Mouse (Mus musculus): Measurements from ENCODE around the gene Mrpl10. TPM values are rescaled to one million over a fixed set of nuclear protein-coding genes. Genes with fewer than 3 reads are reported as not detected.

Gene Mrpl10
- polyA plus RNA-seq, 1 experiment from 2014 or later: 66.9 TPM

- WGBS: 3% methylated on average over 17 of the region's 17 CpGs
- H3K4me3 ChIP-seq (ENCODE audit: low read length): peak overlapping the region; percentile 32
- H3K9ac ChIP-seq (ENCODE audit: low read depth, low read length): peak overlapping the region; percentile 60
- peaks cover 23% of the 10 kb centered on the region; the same call in 1 of the 2 replicates for H3K4me1 ChIP-seq (ENCODE audit: control insufficient read depth, insufficient read depth, low read depth, low read length)
- peak overlapping the region; percentile 59 for H3K4me2 ChIP-seq (ENCODE audit: low read length)
- no peak overlapping the region for H3K27ac ChIP-seq (ENCODE audit: low read depth, low read length)
- H3K9me3 ChIP-seq (ENCODE audit: control insufficient read depth, low read length): no peaks in the 10 kb centered on the region
- peak; percentile 32; the same call in 1 of the 2 replicates for ATAC-seq
- no peaks in the 10 kb centered on the region for H3K36me3 ChIP-seq (ENCODE audit: control insufficient read depth, insufficient read depth, low read length)
- H3K27me3 ChIP-seq (replicated peaks; ENCODE audit: control insufficient read depth, insufficient read depth, low read length): peaks cover 44% of the 10 kb centered on the region
These were observed 15.5 kb upstream of the Mrpl10 start for GRCm38 (mm10) chr11:97025721-97026344.

DNA sequence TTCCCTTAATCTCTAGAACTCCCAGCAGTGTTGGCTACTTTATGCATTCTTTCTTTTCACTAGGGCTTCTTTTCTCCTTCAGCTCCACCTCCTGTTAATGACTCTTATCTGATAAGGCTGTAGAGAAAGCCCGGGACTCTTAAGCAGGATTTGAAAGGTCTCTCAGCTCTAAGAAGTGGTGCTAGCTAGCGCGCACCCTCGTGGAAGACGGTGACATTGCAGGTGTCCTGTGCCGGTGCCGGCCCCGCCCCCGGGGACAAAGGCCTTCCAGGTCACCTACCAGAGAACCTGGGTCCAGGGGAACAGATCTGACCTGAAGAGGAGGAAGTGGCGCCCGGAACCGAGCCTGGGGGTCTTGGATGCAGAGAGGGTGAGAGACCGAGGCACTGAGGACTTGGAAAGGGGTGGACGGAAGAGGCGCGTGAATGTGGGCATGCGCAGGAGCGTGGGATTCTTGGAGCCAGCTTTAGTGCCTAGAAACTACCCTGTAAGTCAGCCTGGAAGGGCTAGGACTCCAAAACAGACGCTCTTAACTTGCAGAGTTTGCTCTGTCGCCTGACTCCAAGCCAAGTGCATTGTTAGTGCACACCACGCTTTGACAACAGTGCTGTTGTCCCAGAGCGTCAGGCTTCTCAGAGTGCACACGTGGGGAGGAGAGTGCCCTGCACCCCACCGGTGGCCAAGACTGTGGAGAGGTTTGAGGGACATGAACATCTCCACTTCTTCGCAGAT lies 11.5 kb upstream of the Mrpl10 start, which contains the start of gene Scrn2:
Gene Scrn2 (plus strand): TSS at position 253 of the 732 bp plus-strand sequence.
- Histone ChIP-seq H3K9me3 (ENCODE audit: control insufficient read depth, low read length) (no peaks in the 10 kb centered on the region), H3K27ac (ENCODE audit: low read depth, low read length) (peak within 1 kb of the TSS; percentile 78), H3K9ac (ENCODE audit: low read depth, low read length) (peak within 1 kb of the TSS; percentile 80), H3K36me3 (ENCODE audit: control insufficient read depth, insufficient read depth, low read length) (no peaks in the 10 kb centered on the region), H3K27me3 (replicated peaks; ENCODE audit: control insufficient read depth, insufficient read depth, low read length) (peaks cover 7% of the 10 kb centered on the region), H3K4me2 (ENCODE audit: low read length) (peak within 1 kb of the TSS; percentile 68), H3K4me3 (ENCODE audit: low read length) (peak within 1 kb of the TSS; percentile 60), H3K4me1 (ENCODE audit: control insufficient read depth, insufficient read depth, low read depth, low read length) (peaks cover 11% of the 10 kb centered on the region; the same call in 1 of the 2 replicates)
- 1% methylated on average over 25 of the region's 25 CpGs for WGBS
- ATAC-seq: peak; percentile 89

DNA sequence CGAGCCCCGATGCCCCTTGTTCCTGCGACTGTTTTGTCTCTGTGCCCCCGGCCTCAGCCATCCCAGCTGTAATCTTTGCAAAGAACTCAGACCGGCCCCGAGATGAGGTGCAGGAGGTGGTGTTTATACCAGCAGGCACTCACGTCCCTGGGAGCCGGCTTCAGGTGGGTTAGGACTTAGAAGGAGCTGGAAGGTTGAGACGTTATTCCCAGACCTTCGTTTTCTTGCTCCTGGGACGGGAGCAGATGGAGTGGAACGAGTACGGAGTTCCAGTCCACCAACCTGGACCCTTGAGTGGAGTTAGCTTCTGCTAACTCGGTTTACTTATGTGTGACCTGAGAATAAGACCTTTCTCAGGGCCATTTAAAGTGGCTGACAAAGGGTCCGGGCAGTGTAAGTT lies 10.9 kb upstream of the Mrpl10 start:
- H3K27me3 ChIP-seq (replicated peaks; ENCODE audit: control insufficient read depth, insufficient read depth, low read length): peaks cover under 1% of the 10 kb centered on the region; the same call in 1 of the 2 replicates
- peak overlapping the region; percentile 68 for H3K4me2 ChIP-seq (ENCODE audit: low read length)
- H3K36me3 ChIP-seq (ENCODE audit: control insufficient read depth, insufficient read depth, low read length): no peaks in the 10 kb centered on the region
- H3K4me3 ChIP-seq (ENCODE audit: low read length): peak overlapping the region; percentile 60
- ATAC-seq: 0 out of 2 replicates have a peak, but pooled peaks have one; percentile 6
- H3K9ac ChIP-seq (ENCODE audit: low read depth, low read length): peak overlapping the region; percentile 80
- H3K27ac ChIP-seq (ENCODE audit: low read depth, low read length): no peak overlapping the region; the same call in 1 of the 2 replicates
- no peaks in the 10 kb centered on the region for H3K9me3 ChIP-seq (ENCODE audit: control insufficient read depth, low read length)
- WGBS: 22% methylated on average over 15 of the region's 15 CpGs
- H3K4me1 ChIP-seq (ENCODE audit: control insufficient read depth, insufficient read depth, low read depth, low read length): peaks cover 9% of the 10 kb centered on the region; the same call in 1 of the 2 replicates

- WGBS: 81% methylated on average over 12 of the region's 12 CpGs
- no peaks in the 10 kb centered on the region for H3K9me3 ChIP-seq (ENCODE audit: control insufficient read depth, low read length)
These were observed 9.4 kb upstream of the Mrpl10 start for GRCm38 (mm10) chr11:97031977-97032376.

GRCm38 (mm10) chr11:97032499-97032898 lies 8.9 kb upstream of the Mrpl10 start:
- Histone ChIP-seq H3K4me1 (ENCODE audit: control insufficient read depth, insufficient read depth, low read depth, low read length) (peaks cover 4% of the 10 kb centered on the region; the same call in 1 of the 2 replicates), H3K9ac (ENCODE audit: low read depth, low read length) (no peak overlapping the region), H3K27ac (ENCODE audit: low read depth, low read length) (no peak overlapping the region), H3K27me3 (replicated peaks; ENCODE audit: control insufficient read depth, insufficient read depth, low read length) (no peaks in the 10 kb centered on the region), H3K4me2 (ENCODE audit: low read length) (no peak overlapping the region), H3K4me3 (ENCODE audit: low read length) (no peak overlapping the region), H3K9me3 (ENCODE audit: control insufficient read depth, low read length) (no peaks in the 10 kb centered on the region), H3K36me3 (ENCODE audit: control insufficient read depth, insufficient read depth, low read length) (no peaks in the 10 kb centered on the region)
- 92% methylated on average over 4 of the region's 4 CpGs for WGBS
- ATAC-seq: no peak

More at GRCm38 (mm10) chr11:97031977-97032376, 9.4 kb upstream of the Mrpl10 start:
- H3K4me1 ChIP-seq (ENCODE audit: control insufficient read depth, insufficient read depth, low read depth, low read length): peaks cover 4% of the 10 kb centered on the region; the same call in 1 of the 2 replicates
- H3K4me3 ChIP-seq (ENCODE audit: low read length): no peak overlapping the region
- H3K4me2 ChIP-seq (ENCODE audit: low read length): no peak overlapping the region
- no peaks in the 10 kb centered on the region for H3K36me3 ChIP-seq (ENCODE audit: control insufficient read depth, insufficient read depth, low read length)
- no peak for ATAC-seq
- H3K9ac ChIP-seq (ENCODE audit: low read depth, low read length): no peak overlapping the region
- H3K27me3 ChIP-seq (replicated peaks; ENCODE audit: control insufficient read depth, insufficient read depth, low read length): no peaks in the 10 kb centered on the region
- no peak overlapping the region for H3K27ac ChIP-seq (ENCODE audit: low read depth, low read length)

GRCm38 (mm10) chr11:97033781-97034180 lies 7.6 kb upstream of the Mrpl10 start:
- H3K27ac ChIP-seq (ENCODE audit: low read depth, low read length): no peak overlapping the region
- no peak for ATAC-seq
- H3K9ac ChIP-seq (ENCODE audit: low read depth, low read length): no peak overlapping the region
- H3K27me3 ChIP-seq (replicated peaks; ENCODE audit: control insufficient read depth, insufficient read depth, low read length): no peaks in the 10 kb centered on the region
- no peaks in the 10 kb centered on the region for H3K9me3 ChIP-seq (ENCODE audit: control insufficient read depth, low read length)
- H3K4me2 ChIP-seq (ENCODE audit: low read length): no peak overlapping the region
- peaks cover 4% of the 10 kb centered on the region; the same call in 1 of the 2 replicates for H3K4me1 ChIP-seq (ENCODE audit: control insufficient read depth, insufficient read depth, low read depth, low read length)
- 86% methylated on average over 4 of the region's 4 CpGs for WGBS
- no peaks in the 10 kb centered on the region for H3K36me3 ChIP-seq (ENCODE audit: control insufficient read depth, insufficient read depth, low read length)
- no peak overlapping the region for H3K4me3 ChIP-seq (ENCODE audit: low read length)

- H3K9me3 ChIP-seq (ENCODE audit: control insufficient read depth, low read length): no peaks in the 10 kb centered on the region
- no peak overlapping the region for H3K4me3 ChIP-seq (ENCODE audit: low read length)
- H3K27me3 ChIP-seq (replicated peaks; ENCODE audit: control insufficient read depth, insufficient read depth, low read length): no peaks in the 10 kb centered on the region
- 80% methylated on average over 5 of the region's 5 CpGs for WGBS
- H3K36me3 ChIP-seq (ENCODE audit: control insufficient read depth, insufficient read depth, low read length): no peaks in the 10 kb centered on the region
- peaks cover 2% of the 10 kb centered on the region; the same call in 1 of the 2 replicates for H3K4me1 ChIP-seq (ENCODE audit: control insufficient read depth, insufficient read depth, low read depth, low read length)
- no peak overlapping the region for H3K4me2 ChIP-seq (ENCODE audit: low read length)
- no peak overlapping the region; the same call in 1 of the 2 replicates for H3K9ac ChIP-seq (ENCODE audit: low read depth, low read length)
- H3K27ac ChIP-seq (ENCODE audit: low read depth, low read length): no peak overlapping the region
- no peak for ATAC-seq
These were observed 5.2 kb upstream of the Mrpl10 start for GRCm38 (mm10) chr11:97036141-97036540.

DNA sequence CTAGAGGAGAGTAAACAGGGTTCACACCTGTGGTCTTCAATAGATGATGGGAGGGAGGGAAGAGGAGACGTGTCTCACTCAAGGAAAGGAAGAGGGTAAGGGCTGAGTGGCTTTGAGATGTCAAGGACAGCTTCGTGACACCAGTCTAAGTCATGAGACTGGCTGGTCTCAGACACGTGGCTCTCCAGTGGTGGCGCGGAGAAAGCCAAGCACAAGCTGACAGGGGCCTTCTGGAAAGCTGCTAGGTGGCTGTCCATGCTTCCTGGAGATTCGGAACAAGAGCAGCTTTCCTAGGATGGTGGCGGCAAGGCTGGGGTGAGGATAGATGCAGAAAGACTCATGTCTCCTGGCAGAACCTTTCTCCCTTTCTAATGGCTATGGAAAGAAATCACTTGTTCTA lies 2.5 kb upstream of the Mrpl10 start:
- 67% methylated on average over 7 of the region's 7 CpGs for WGBS
- H3K36me3 ChIP-seq (ENCODE audit: control insufficient read depth, insufficient read depth, low read length): no peaks in the 10 kb centered on the region
- no peaks in the 10 kb centered on the region for H3K9me3 ChIP-seq (ENCODE audit: control insufficient read depth, low read length)
- H3K4me2 ChIP-seq (ENCODE audit: low read length): no peak overlapping the region
- H3K9ac ChIP-seq (ENCODE audit: low read depth, low read length): no peak overlapping the region
- peaks cover 9% of the 10 kb centered on the region for H3K4me1 ChIP-seq (ENCODE audit: control insufficient read depth, insufficient read depth, low read depth, low read length)
- no peak overlapping the region for H3K4me3 ChIP-seq (ENCODE audit: low read length)
- no peaks in the 10 kb centered on the region for H3K27me3 ChIP-seq (replicated peaks; ENCODE audit: control insufficient read depth, insufficient read depth, low read length)
- no peak for ATAC-seq
- no peak overlapping the region for H3K27ac ChIP-seq (ENCODE audit: low read depth, low read length)

Measured in hindbrain, embryonic 16.5 days (tissue).